Mouse (Mus musculus): ENCODE data around the gene Vpreb2. TPM values are rescaled to one million over a fixed set of nuclear protein-coding genes. Genes with fewer than 3 reads are reported as not detected.

Vpreb2 gene
- polyA plus RNA-seq (2015; fragmentation: Nextera tagmentation; extraction: Ambion mirVana): 1.7 and 2.0 TPM in 2 replicates

- Histone ChIP-seq H3K4me2 (no peak within 1 kb of the TSS), H3K9ac (no peak within 1 kb of the TSS), H3K27ac (replicated peaks) (no peak within 1 kb of the TSS), H3K9me3 (replicated peaks) (no peaks in the 10 kb centered on the region), H3K4me1 (replicated peaks) (peaks cover 7% of the 10 kb centered on the region; the same call in 1 of the 2 replicates), H3K36me3 (replicated peaks) (no peaks in the 10 kb centered on the region), H3K27me3 (0 out of 2 replicates have a peak, but pooled peaks cover 4% of the 10 kb centered on the region), H3K4me3 (replicated peaks) (no peak within 1 kb of the TSS)
- WGBS (ENCODE audit: insufficient replicate concordance): 46% methylated on average over 1 of the region's 1 CpGs
- ATAC-seq (ENCODE audit: insufficient read depth): no peak
These were observed at the start of gene Vpreb2 for GRCm38 (mm10) chr16:17980128-17980527. Gene Vpreb2 (plus strand): TSS chr16:17980428.

- Histone ChIP-seq H3K27me3 (no peaks in the 10 kb centered on the region), H3K9ac (no peak overlapping the region), H3K4me2 (no peak overlapping the region), H3K27ac (replicated peaks) (no peak overlapping the region), H3K9me3 (replicated peaks) (no peaks in the 10 kb centered on the region), H3K4me3 (replicated peaks) (no peak overlapping the region), H3K36me3 (replicated peaks) (no peaks in the 10 kb centered on the region), H3K4me1 (replicated peaks) (peaks cover 48% of the 10 kb centered on the region)
- WGBS (ENCODE audit: insufficient replicate concordance): 68% methylated on average over 5 of the region's 5 CpGs
- ATAC-seq (ENCODE audit: insufficient read depth): no peak
These were observed 48.2 kb upstream of the Vpreb2 start for GRCm38 (mm10) chr16:17931906-17932460.

- peak; percentile 69 for ATAC-seq (ENCODE audit: insufficient read depth)
These were observed 46.4 kb upstream of the Vpreb2 start for GRCm38 (mm10) chr16:17933594-17934444.

GRCm38 (mm10) chr16:17934445-17934910 is 45.8 kb upstream of the Vpreb2 start:
- H3K9ac ChIP-seq: no peak overlapping the region
- WGBS (ENCODE audit: insufficient replicate concordance): 22% methylated on average over 3 of the region's 3 CpGs
- no peak overlapping the region for H3K4me3 ChIP-seq (replicated peaks)
- H3K36me3 ChIP-seq (replicated peaks): no peaks in the 10 kb centered on the region
- no peaks in the 10 kb centered on the region for H3K27me3 ChIP-seq
- no peak overlapping the region for H3K4me2 ChIP-seq
- ATAC-seq (ENCODE audit: insufficient read depth): no peak
- peaks cover 43% of the 10 kb centered on the region for H3K4me1 ChIP-seq (replicated peaks)
- peak overlapping the region; percentile 77 for H3K27ac ChIP-seq (replicated peaks)
- no peaks in the 10 kb centered on the region for H3K9me3 ChIP-seq (replicated peaks)

More at GRCm38 (mm10) chr16:17933594-17934444, 46.4 kb upstream of the Vpreb2 start:
- H3K27ac ChIP-seq (replicated peaks): peak overlapping the region; percentile 77
- 22% methylated on average over 9 of the region's 9 CpGs for WGBS (ENCODE audit: insufficient replicate concordance)
- H3K4me2 ChIP-seq: 0 out of 2 replicates have a peak overlapping the region, but pooled peaks have one; percentile 1
- H3K4me3 ChIP-seq (replicated peaks): no peak overlapping the region
- no peaks in the 10 kb centered on the region for H3K27me3 ChIP-seq
- H3K9me3 ChIP-seq (replicated peaks): no peaks in the 10 kb centered on the region
- H3K36me3 ChIP-seq (replicated peaks): no peaks in the 10 kb centered on the region
- H3K9ac ChIP-seq: 0 out of 2 replicates have a peak overlapping the region, but pooled peaks have one; percentile 12
- H3K4me1 ChIP-seq (replicated peaks): peaks cover 43% of the 10 kb centered on the region

- Histone ChIP-seq H3K27ac (replicated peaks) (no peak overlapping the region), H3K4me2 (no peak overlapping the region), H3K9ac (no peak overlapping the region), H3K4me3 (replicated peaks) (no peak overlapping the region), H3K27me3 (no peaks in the 10 kb centered on the region), H3K9me3 (replicated peaks) (no peaks in the 10 kb centered on the region), H3K36me3 (replicated peaks) (no peaks in the 10 kb centered on the region), H3K4me1 (replicated peaks) (peaks cover 41% of the 10 kb centered on the region)
- WGBS (ENCODE audit: insufficient replicate concordance): 70% methylated on average over 10 of the region's 10 CpGs
- no peak for ATAC-seq (ENCODE audit: insufficient read depth)
These were observed 43.5 kb upstream of the Vpreb2 start for GRCm38 (mm10) chr16:17936776-17937175.

- WGBS (ENCODE audit: insufficient replicate concordance): 27% methylated on average over 7 of the region's 7 CpGs
- H3K36me3 ChIP-seq (replicated peaks): no peaks in the 10 kb centered on the region
- H3K27ac ChIP-seq (replicated peaks): peak overlapping the region; percentile 86
- H3K9me3 ChIP-seq (replicated peaks): no peaks in the 10 kb centered on the region
- no peak for ATAC-seq (ENCODE audit: insufficient read depth)
- no peaks in the 10 kb centered on the region for H3K27me3 ChIP-seq
- H3K4me1 ChIP-seq (replicated peaks): peaks cover 37% of the 10 kb centered on the region
- H3K9ac ChIP-seq: no peak overlapping the region
- H3K4me3 ChIP-seq (replicated peaks): no peak overlapping the region
- H3K4me2 ChIP-seq: peak overlapping the region; percentile 49; the same call in 1 of the 2 replicates
These were observed 42.0 kb upstream of the Vpreb2 start for GRCm38 (mm10) chr16:17938187-17938586.

GRCm38 (mm10) chr16:17938821-17939220 is 41.4 kb upstream of the Vpreb2 start:
- Histone ChIP-seq H3K4me3 (replicated peaks) (no peak overlapping the region), H3K9ac (peak overlapping the region; percentile 16; the same call in 1 of the 2 replicates), H3K4me1 (replicated peaks) (peaks cover 31% of the 10 kb centered on the region), H3K27ac (replicated peaks) (peak overlapping the region; percentile 86), H3K4me2 (peak overlapping the region; percentile 49), H3K36me3 (replicated peaks) (no peaks in the 10 kb centered on the region), H3K9me3 (replicated peaks) (no peaks in the 10 kb centered on the region), H3K27me3 (no peaks in the 10 kb centered on the region)
- peak; percentile 91 for ATAC-seq (ENCODE audit: insufficient read depth)
- 4% methylated on average over 7 of the region's 7 CpGs for WGBS (ENCODE audit: insufficient replicate concordance)

GRCm38 (mm10) chr16:17939255-17939751 is 40.9 kb upstream of the Vpreb2 start:
- Histone ChIP-seq H3K4me1 (replicated peaks) (peaks cover 26% of the 10 kb centered on the region), H3K9ac (peak overlapping the region; percentile 16; the same call in 1 of the 2 replicates), H3K4me2 (peak overlapping the region; percentile 49), H3K4me3 (replicated peaks) (no peak overlapping the region), H3K9me3 (replicated peaks) (no peaks in the 10 kb centered on the region), H3K27me3 (no peaks in the 10 kb centered on the region), H3K27ac (replicated peaks) (peak overlapping the region; percentile 86), H3K36me3 (replicated peaks) (no peaks in the 10 kb centered on the region)
- ATAC-seq (ENCODE audit: insufficient read depth): peak; percentile 93
- WGBS (ENCODE audit: insufficient replicate concordance): 16% methylated on average over 9 of the region's 9 CpGs

GRCm38 (mm10) chr16:17943466-17943865 is 36.8 kb upstream of the Vpreb2 start:
- Histone ChIP-seq H3K27me3 (no peaks in the 10 kb centered on the region), H3K4me1 (replicated peaks) (peaks cover 12% of the 10 kb centered on the region), H3K4me3 (replicated peaks) (no peak overlapping the region), H3K27ac (replicated peaks) (no peak overlapping the region), H3K36me3 (replicated peaks) (no peaks in the 10 kb centered on the region), H3K9ac (no peak overlapping the region), H3K9me3 (replicated peaks) (no peaks in the 10 kb centered on the region), H3K4me2 (no peak overlapping the region)
- WGBS (ENCODE audit: insufficient replicate concordance): 67% methylated on average over 8 of the region's 8 CpGs
- no peak for ATAC-seq (ENCODE audit: insufficient read depth)

GRCm38 (mm10) chr16:17945081-17945831 is 35.0 kb upstream of the Vpreb2 start:
- H3K9me3 ChIP-seq (replicated peaks): no peaks in the 10 kb centered on the region
- 43% methylated on average over 7 of the region's 7 CpGs for WGBS (ENCODE audit: insufficient replicate concordance)
- no peaks in the 10 kb centered on the region for H3K36me3 ChIP-seq (replicated peaks)
- no peaks in the 10 kb centered on the region for H3K27me3 ChIP-seq
- no peak overlapping the region for H3K4me3 ChIP-seq (replicated peaks)
- no peak overlapping the region for H3K27ac ChIP-seq (replicated peaks)
- no peak for ATAC-seq (ENCODE audit: insufficient read depth)
- H3K4me2 ChIP-seq: no peak overlapping the region
- H3K4me1 ChIP-seq (replicated peaks): no peaks in the 10 kb centered on the region
- H3K9ac ChIP-seq: no peak overlapping the region

All from liver, embryonic 15.5 days (tissue).